Mouse (Mus musculus): Measurements from ENCODE around the gene Tmem63c. TPM values are rescaled to one million over a fixed set of nuclear protein-coding genes. Genes with fewer than 3 reads are reported as not detected.

The Tmem63c gene
- total and polyA plus RNA-seq, 3 experiments, result not detected

- H3K36me3 ChIP-seq (replicated peaks), result no peaks in the 10 kb centered on the region
- ATAC-seq (ENCODE audit: extremely low read depth, insufficient number of reproducible peaks, low FRiP score, poor library complexity, severe bottlenecking) (no peak), DNase-seq (ENCODE audit: low spot score) (no peak)
- no peak overlapping the region for H3K4me3 ChIP-seq (ENCODE audit: low read depth, low read length)
- H3K9me3 ChIP-seq (replicated peaks), result no peaks in the 10 kb centered on the region
- peaks cover 3% of the 10 kb centered on the region; the same call in 1 of the 2 replicates for H3K4me1 ChIP-seq (ENCODE audit: insufficient read depth, low read depth, low read length)
- H3K27me3 ChIP-seq (ENCODE audit: insufficient read depth, low read length), result peaks cover 26% of the 10 kb centered on the region
- TF ChIP-seq POLR2AphosphoS5 (IDR thresholded peaks at IDR 0.05; ENCODE audit: insufficient replicate concordance, low read depth, low read length) (no peak), GATA1 (IDR thresholded peaks at IDR 0.05; ENCODE audit: borderline replicate concordance, low read length) (no peak), CTCF (IDR thresholded peaks at IDR 0.05; ENCODE audit: low read depth, low read length) (no peak), TAL1 (conservative IDR thresholded peaks at IDR 0.05; ENCODE audit: low read depth, low read length) (no peak), GATA2 (IDR thresholded peaks at IDR 0.05; ENCODE audit: borderline replicate concordance, low read depth, low read length) (no peak)
Observed at GRCm38 (mm10) chr12:87091916-87092315, 70.8 kb downstream of the Tmem63c start.

DNA sequence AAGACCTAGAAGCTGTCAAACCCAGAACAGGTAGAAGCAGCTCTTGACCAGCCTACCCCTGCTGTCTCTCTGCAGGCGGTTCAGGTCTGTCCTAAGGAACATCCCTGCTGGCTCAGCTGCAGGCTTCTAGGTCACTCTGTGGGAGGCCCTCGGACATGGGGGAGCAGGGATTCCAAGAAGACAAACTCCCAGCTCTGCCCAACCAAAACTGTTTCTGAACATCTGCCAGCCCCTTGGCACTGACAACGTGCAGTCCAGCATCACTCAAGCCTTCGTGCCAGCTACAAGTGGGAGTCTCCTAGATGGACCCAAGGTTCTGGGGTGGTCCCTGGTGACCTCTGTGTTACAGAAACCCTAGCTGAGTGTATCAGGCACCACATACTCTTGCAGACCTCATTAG is 72.1 kb downstream of the Tmem63c start:
- no peak for ATAC-seq (ENCODE audit: extremely low read depth, insufficient number of reproducible peaks, low FRiP score, poor library complexity, severe bottlenecking)
- no peaks in the 10 kb centered on the region for H3K9me3 ChIP-seq (replicated peaks)
- H3K36me3 ChIP-seq (replicated peaks), result no peaks in the 10 kb centered on the region
- peaks cover 3% of the 10 kb centered on the region; the same call in 1 of the 2 replicates for H3K4me1 ChIP-seq (ENCODE audit: insufficient read depth, low read depth, low read length)
- H3K4me3 ChIP-seq (ENCODE audit: low read depth, low read length), result no peak overlapping the region
- peaks cover 38% of the 10 kb centered on the region for H3K27me3 ChIP-seq (ENCODE audit: insufficient read depth, low read length)
- TF ChIP-seq GATA1 (IDR thresholded peaks at IDR 0.05; ENCODE audit: borderline replicate concordance, low read length) (no peak), TAL1 (conservative IDR thresholded peaks at IDR 0.05; ENCODE audit: low read depth, low read length) (no peak), POLR2AphosphoS5 (IDR thresholded peaks at IDR 0.05; ENCODE audit: insufficient replicate concordance, low read depth, low read length) (no peak), GATA2 (IDR thresholded peaks at IDR 0.05; ENCODE audit: borderline replicate concordance, low read depth, low read length) (no peak), CTCF (IDR thresholded peaks at IDR 0.05; ENCODE audit: low read depth, low read length) (no peak)
- DNase-seq (ENCODE audit: low spot score), result no peak

DNA sequence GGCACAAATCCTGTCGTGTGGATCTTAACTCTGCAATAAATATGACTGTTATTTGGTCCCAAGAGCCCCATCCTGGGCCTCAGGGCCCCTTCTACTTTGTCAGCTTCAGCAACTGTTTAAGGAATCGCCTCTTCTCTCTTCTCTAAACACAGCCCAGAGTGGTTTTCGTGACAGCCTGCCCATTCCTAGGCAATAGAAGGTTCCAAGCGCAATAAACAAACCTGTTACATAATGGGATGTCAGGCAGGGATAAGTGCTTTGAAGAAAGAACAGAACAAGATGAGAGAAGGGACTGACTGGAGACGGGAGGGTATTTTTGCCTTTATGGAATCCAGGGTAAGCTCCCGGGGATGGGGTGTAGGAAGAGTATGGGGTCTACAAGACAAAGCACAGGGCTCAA is 72.5 kb downstream of the Tmem63c start:
- H3K4me3 ChIP-seq (ENCODE audit: low read depth, low read length), result no peak overlapping the region
- H3K9me3 ChIP-seq (replicated peaks), result no peaks in the 10 kb centered on the region
- H3K27me3 ChIP-seq (ENCODE audit: insufficient read depth, low read length), result peaks cover 42% of the 10 kb centered on the region
- TF ChIP-seq POLR2AphosphoS5 (IDR thresholded peaks at IDR 0.05; ENCODE audit: insufficient replicate concordance, low read depth, low read length) (no peak), CTCF (IDR thresholded peaks at IDR 0.05; ENCODE audit: low read depth, low read length) (no peak), TAL1 (conservative IDR thresholded peaks at IDR 0.05; ENCODE audit: low read depth, low read length) (no peak), GATA2 (IDR thresholded peaks at IDR 0.05; ENCODE audit: borderline replicate concordance, low read depth, low read length) (no peak), GATA1 (IDR thresholded peaks at IDR 0.05; ENCODE audit: borderline replicate concordance, low read length) (no peak)
- no peak for ATAC-seq (ENCODE audit: extremely low read depth, insufficient number of reproducible peaks, low FRiP score, poor library complexity, severe bottlenecking)
- H3K36me3 ChIP-seq (replicated peaks), result no peaks in the 10 kb centered on the region
- DNase-seq (ENCODE audit: low spot score), result no peak
- H3K4me1 ChIP-seq (ENCODE audit: insufficient read depth, low read depth, low read length), result peaks cover 3% of the 10 kb centered on the region; the same call in 1 of the 2 replicates

DNA sequence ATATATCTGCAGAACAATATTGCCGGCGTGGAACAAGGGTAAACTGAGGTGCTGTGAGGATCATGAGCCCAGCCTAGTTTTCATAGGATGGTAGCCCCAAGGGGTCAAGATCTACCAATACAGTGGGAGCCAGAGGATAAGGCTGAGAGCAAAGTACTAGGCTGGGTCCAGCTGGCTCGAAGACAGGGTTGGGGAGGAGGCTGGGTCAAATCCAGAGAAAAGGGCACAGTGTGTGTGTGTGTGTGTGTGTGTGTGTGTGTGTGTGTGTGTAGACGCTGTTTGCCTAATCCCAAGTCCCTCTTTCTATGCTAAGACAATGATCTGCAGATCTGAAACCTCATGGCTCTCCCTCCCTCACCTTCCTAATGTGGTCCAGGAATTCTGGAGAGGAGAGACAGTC is 79.2 kb downstream of the Tmem63c start:
- ATAC-seq (ENCODE audit: extremely low read depth, insufficient number of reproducible peaks, low FRiP score, poor library complexity, severe bottlenecking) (no peak), DNase-seq (ENCODE audit: low spot score) (no peak)
- Histone ChIP-seq H3K4me3 (ENCODE audit: low read depth, low read length) (no peak overlapping the region), H3K4me1 (ENCODE audit: insufficient read depth, low read depth, low read length) (no peaks in the 10 kb centered on the region), H3K36me3 (replicated peaks) (no peaks in the 10 kb centered on the region), H3K27me3 (ENCODE audit: insufficient read depth, low read length) (peaks cover 46% of the 10 kb centered on the region), H3K9me3 (replicated peaks) (no peaks in the 10 kb centered on the region)
- no peak for TF ChIP-seq POLR2AphosphoS5 (IDR thresholded peaks at IDR 0.05; ENCODE audit: insufficient replicate concordance, low read depth, low read length)

GRCm38 (mm10) chr12:87102165-87102631 is 81.1 kb downstream of the Tmem63c start, which contains the start of gene Ngb:
Ngb (minus strand) TSS chr12:87102539.
- peaks cover 37% of the 10 kb centered on the region for H3K27me3 ChIP-seq (ENCODE audit: insufficient read depth, low read length)
- no peaks in the 10 kb centered on the region for H3K36me3 ChIP-seq (replicated peaks)
- DNase-seq (ENCODE audit: low spot score) (no peak), ATAC-seq (ENCODE audit: extremely low read depth, insufficient number of reproducible peaks, low FRiP score, poor library complexity, severe bottlenecking) (no peak)
- no peaks in the 10 kb centered on the region for H3K4me1 ChIP-seq (ENCODE audit: insufficient read depth, low read depth, low read length)
- no peaks in the 10 kb centered on the region for H3K9me3 ChIP-seq (replicated peaks)
- TF ChIP-seq POLR2AphosphoS5 (IDR thresholded peaks at IDR 0.05; ENCODE audit: insufficient replicate concordance, low read depth, low read length), result no peak
- TF ChIP-seq TAL1 (conservative IDR thresholded peaks at IDR 0.05; ENCODE audit: low read depth, low read length), result no peak
- no peak for TF ChIP-seq GATA1 (IDR thresholded peaks at IDR 0.05; ENCODE audit: borderline replicate concordance, low read length)
- TF ChIP-seq CTCF (IDR thresholded peaks at IDR 0.05; ENCODE audit: low read depth, low read length), result no peak
- TF ChIP-seq GATA2 (IDR thresholded peaks at IDR 0.05; ENCODE audit: borderline replicate concordance, low read depth, low read length), result no peak
- H3K4me3 ChIP-seq (ENCODE audit: low read depth, low read length), result no peak within 1 kb of the TSS

DNA sequence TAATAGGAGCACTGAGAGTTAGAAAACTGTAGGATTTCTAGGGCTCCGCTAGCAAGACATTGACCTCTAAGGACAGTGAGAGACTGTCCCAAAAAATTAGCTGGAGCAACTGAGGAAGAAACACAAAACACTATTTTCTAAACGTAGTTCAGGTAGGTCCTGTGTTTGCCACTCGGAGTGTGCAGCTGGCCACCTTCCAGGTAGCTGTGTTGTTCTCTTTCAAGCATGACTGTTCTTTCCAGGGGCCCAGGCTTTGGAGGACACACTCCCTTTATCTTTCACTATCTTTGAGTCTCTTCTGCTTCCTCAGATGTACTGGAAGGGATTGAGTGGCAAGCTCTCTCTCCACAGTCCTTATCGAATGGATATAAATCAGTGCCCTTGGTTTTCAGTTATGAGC is 82.3 kb downstream of the Tmem63c start:
- Histone ChIP-seq H3K36me3 (replicated peaks) (peaks cover 7% of the 10 kb centered on the region), H3K4me3 (ENCODE audit: low read depth, low read length) (no peak overlapping the region), H3K9me3 (replicated peaks) (no peaks in the 10 kb centered on the region), H3K4me1 (ENCODE audit: insufficient read depth, low read depth, low read length) (no peaks in the 10 kb centered on the region), H3K27me3 (ENCODE audit: insufficient read depth, low read length) (peaks cover 25% of the 10 kb centered on the region)
- DNase-seq (ENCODE audit: low spot score) (no peak), ATAC-seq (ENCODE audit: extremely low read depth, insufficient number of reproducible peaks, low FRiP score, poor library complexity, severe bottlenecking) (no peak)
- TF ChIP-seq POLR2AphosphoS5 (IDR thresholded peaks at IDR 0.05; ENCODE audit: insufficient replicate concordance, low read depth, low read length) (no peak), GATA1 (IDR thresholded peaks at IDR 0.05; ENCODE audit: borderline replicate concordance, low read length) (no peak), GATA2 (IDR thresholded peaks at IDR 0.05; ENCODE audit: borderline replicate concordance, low read depth, low read length) (no peak), CTCF (IDR thresholded peaks at IDR 0.05; ENCODE audit: low read depth, low read length) (no peak), TAL1 (conservative IDR thresholded peaks at IDR 0.05; ENCODE audit: low read depth, low read length) (no peak)

Measured in G1E (cell line).